Mouse (Mus musculus) cerebellum, adult 2 months (tissue): Measurements from ENCODE around the gene Mc1r.
"Not testable (repeated sequence)": the region's sequence is repeated elsewhere in the genome, so short reads cannot be mapped to it uniquely, and the experiment has no call there.

Experiments
- CTCF ChIP-seq: fragments of 200-500 bp; IDR thresholded peaks from 2 replicates; pipeline ENCODE4 v1.5.1; 2011; ENCODE audit warnings: low read depth, mild to moderate bottlenecking, control low read depth, low read length, moderate library complexity, borderline replicate concordance; ENCODE audit not compliant: insufficient read depth
- POLR2A ChIP-seq: fragments of 200-500 bp; IDR thresholded peaks from 2 replicates; pipeline ENCODE4 v1.6.1; 2011; ENCODE audit warnings: low read length, control low read depth, borderline replicate concordance; ENCODE audit not compliant: insufficient read depth

DNA sequence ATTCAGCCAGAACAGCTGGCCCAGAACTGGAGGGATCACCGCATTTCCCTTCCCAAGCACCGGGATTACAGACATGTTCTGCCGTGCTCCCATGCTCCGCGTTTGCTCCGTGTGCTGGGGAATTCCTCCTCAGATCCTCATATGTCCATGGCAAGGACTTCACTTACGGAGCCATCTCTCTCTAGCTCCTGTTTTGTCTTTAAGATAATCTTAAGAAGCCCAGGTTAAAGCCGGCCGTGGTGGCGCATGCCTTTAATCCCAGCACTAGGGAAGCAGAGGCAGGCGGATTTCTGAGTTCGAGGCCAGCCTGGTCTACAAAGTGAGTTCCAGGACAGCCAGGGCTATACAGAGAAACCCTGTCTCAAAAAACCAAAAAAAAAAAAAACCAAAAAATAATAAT lies 44.8 kb downstream of the Mc1r start:
- TF ChIP-seq CTCF, POLR2A: not testable (repeated sequence)
